Mouse (Mus musculus) cortical plate, adult 2 months (tissue): ENCODE data around the gene Gk5.

ENCODE experiments used
- CTCF ChIP-seq: fragments of 200-500 bp; IDR thresholded peaks from 2 replicates; pipeline ENCODE4 v1.5.1; 2011; ENCODE audit warnings: mild to moderate bottlenecking, control low read depth, low read length; ENCODE audit not compliant: insufficient read depth; ENCODE audit errors: extremely low read depth
- POLR2A ChIP-seq: fragments of 200-500 bp; IDR thresholded peaks from 2 replicates; pipeline ENCODE4 v1.6.1; 2011; ENCODE audit warnings: mild to moderate bottlenecking, low read length, control low read depth; ENCODE audit not compliant: insufficient read depth; ENCODE audit errors: extremely low read depth

- TF ChIP-seq CTCF (no peak), POLR2A (no peak)
Observed at GRCm38 (mm10) chr9:96132956-96133603, 13.9 kb downstream of the Gk5 start.
